Mouse (Mus musculus): Measurements from ENCODE around the gene Prodh2. TPM values are rescaled to one million over a fixed set of nuclear protein-coding genes. Genes with fewer than 3 reads are reported as not detected.

Gene Prodh2
- total RNA-seq, 1 experiment: 0.80 TPM

DNA sequence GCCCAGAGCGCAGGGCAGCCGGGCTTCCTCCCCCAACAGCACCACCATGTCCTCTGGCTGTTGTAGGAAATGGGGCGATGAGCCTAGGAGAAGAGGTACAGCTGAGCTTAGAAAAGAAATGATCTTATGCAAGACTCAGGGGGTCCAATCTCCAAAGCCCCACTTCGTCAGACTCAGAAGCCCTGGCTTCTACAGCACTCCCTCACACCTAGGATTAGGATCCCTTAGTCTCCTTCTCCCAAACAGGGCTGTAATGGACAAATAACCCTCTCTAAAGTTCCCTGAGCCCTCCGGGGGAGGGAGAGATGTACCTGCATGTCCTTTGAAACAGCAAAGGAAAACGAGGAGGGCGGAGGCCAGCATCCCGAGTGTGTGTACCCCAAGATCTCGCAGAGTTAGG is 36.9 kb upstream of the Prodh2 start:
- in situ Hi-C loops (cut with MboI; ENCODE audit: low sequenced_read_pairs in 2 of 2, unreplicated experiment in 2 of 2): no loop called here
- H3K27ac ChIP-seq (ENCODE audit: insufficient read depth, low read depth, low read length, poor library complexity, severe bottlenecking): no peak overlapping the region
- peak overlapping the region; percentile 68 to 78 for H3K4me3 ChIP-seq (ENCODE audit: insufficient read depth in 1 of 2, low read depth in 1 of 2, low read length in 2 of 2, poor library complexity in 1 of 2, severe bottlenecking in 1 of 2)

DNA sequence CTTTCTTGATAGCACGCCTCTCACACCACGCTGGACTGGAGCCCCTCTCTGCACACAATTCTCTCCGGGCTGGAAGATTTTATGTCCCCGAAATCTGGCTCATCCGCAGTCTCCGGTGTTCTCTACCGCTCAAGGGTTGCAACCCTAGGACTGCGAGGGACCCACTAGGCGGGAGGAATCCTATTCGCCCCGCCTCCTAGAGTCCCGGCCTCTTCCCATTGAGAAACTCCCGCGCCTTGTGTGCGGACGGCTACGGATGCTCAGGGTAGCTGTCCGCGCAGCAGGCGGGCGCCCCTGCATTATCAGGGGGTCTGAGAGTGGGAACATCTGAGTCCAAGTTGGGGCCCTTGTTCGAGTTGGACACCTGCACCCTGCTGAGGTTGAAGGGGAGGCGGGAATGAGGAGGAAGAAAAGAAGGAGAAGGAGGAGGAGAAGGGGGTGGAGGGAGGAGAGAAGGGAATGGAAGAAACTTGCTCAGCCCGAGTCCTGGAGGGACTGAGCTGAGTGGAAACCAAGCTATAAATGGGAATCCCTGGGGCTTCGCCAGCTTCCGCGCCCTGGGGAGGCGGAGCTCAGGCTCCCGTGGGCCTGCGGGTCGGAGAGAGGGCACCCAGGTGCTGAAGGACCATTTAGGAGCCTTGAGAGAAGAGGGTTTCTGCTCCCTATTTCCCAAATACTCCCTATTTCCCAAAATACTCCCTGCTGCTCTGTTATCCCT is 36.4 kb upstream of the Prodh2 start:
- peak overlapping the region; percentile 68 to 78 for H3K4me3 ChIP-seq (ENCODE audit: insufficient read depth in 1 of 2, low read depth in 1 of 2, low read length in 2 of 2, poor library complexity in 1 of 2, severe bottlenecking in 1 of 2)
- H3K4me1 ChIP-seq (ENCODE audit: control insufficient read depth in 2 of 2, insufficient read depth in 2 of 2, low read length in 2 of 2, poor library complexity in 1 of 2): peaks cover 9 to 43% of the 10 kb centered on the region in 2 experiments
- no peak for TF ChIP-seq HCFC1 (IDR thresholded peaks at IDR 0.05; ENCODE audit: borderline replicate concordance, insufficient read depth, low read length)
- no peak for TF ChIP-seq ZC3H11A (IDR thresholded peaks at IDR 0.05; ENCODE audit: borderline replicate concordance, low read depth, low read length)
- TF ChIP-seq MAFK (IDR thresholded peaks at IDR 0.05; ENCODE audit: insufficient read depth, low read depth, low read length): no peak
- TF ChIP-seq ZNF384 (IDR thresholded peaks at IDR 0.05; ENCODE audit: low read depth, low read length): no peak
- no peak for TF ChIP-seq CHD2 (IDR thresholded peaks at IDR 0.05; ENCODE audit: low read depth, low read length)
- H3K36me3 ChIP-seq (ENCODE audit: control insufficient read depth, insufficient read depth, low read length, poor library complexity, severe bottlenecking): peaks cover 19% of the 10 kb centered on the region
- H3K9ac ChIP-seq (ENCODE audit: insufficient read depth, low read depth, low read length, poor library complexity, severe bottlenecking): peak overlapping the region; percentile 59
- H3K9me3 ChIP-seq (ENCODE audit: control insufficient read depth, insufficient read depth, low read depth, low read length): no peaks in the 10 kb centered on the region
- peak overlapping the region; percentile 20; the same call in 1 of the 2 replicates for H3K27ac ChIP-seq (ENCODE audit: insufficient read depth, low read depth, low read length, poor library complexity, severe bottlenecking)
- in situ Hi-C loops (cut with MboI; ENCODE audit: low sequenced_read_pairs in 2 of 2, unreplicated experiment in 2 of 2): no loop called here
- DNase-seq (ENCODE audit: low read depth, low spot score): no peak

More for the DNA sequence above, 36.9 kb upstream of the Prodh2 start:
- TF ChIP-seq ZNF384 (IDR thresholded peaks at IDR 0.05; ENCODE audit: low read depth, low read length) (no peak), MAFK (IDR thresholded peaks at IDR 0.05; ENCODE audit: insufficient read depth, low read depth, low read length) (no peak), HCFC1 (IDR thresholded peaks at IDR 0.05; ENCODE audit: borderline replicate concordance, insufficient read depth, low read length) (no peak), ZC3H11A (IDR thresholded peaks at IDR 0.05; ENCODE audit: borderline replicate concordance, low read depth, low read length) (no peak), CHD2 (IDR thresholded peaks at IDR 0.05; ENCODE audit: low read depth, low read length) (no peak)
- no peak for DNase-seq (ENCODE audit: low read depth, low spot score)
- Histone ChIP-seq H3K4me1 (ENCODE audit: control insufficient read depth in 2 of 2, insufficient read depth in 2 of 2, low read length in 2 of 2, poor library complexity in 1 of 2) (peaks cover 9 to 40% of the 10 kb centered on the region in 2 experiments), H3K9me3 (ENCODE audit: control insufficient read depth, insufficient read depth, low read depth, low read length) (no peaks in the 10 kb centered on the region), H3K9ac (ENCODE audit: insufficient read depth, low read depth, low read length, poor library complexity, severe bottlenecking) (peak overlapping the region; percentile 21), H3K36me3 (ENCODE audit: control insufficient read depth, insufficient read depth, low read length, poor library complexity, severe bottlenecking) (peaks cover 20% of the 10 kb centered on the region)

DNA sequence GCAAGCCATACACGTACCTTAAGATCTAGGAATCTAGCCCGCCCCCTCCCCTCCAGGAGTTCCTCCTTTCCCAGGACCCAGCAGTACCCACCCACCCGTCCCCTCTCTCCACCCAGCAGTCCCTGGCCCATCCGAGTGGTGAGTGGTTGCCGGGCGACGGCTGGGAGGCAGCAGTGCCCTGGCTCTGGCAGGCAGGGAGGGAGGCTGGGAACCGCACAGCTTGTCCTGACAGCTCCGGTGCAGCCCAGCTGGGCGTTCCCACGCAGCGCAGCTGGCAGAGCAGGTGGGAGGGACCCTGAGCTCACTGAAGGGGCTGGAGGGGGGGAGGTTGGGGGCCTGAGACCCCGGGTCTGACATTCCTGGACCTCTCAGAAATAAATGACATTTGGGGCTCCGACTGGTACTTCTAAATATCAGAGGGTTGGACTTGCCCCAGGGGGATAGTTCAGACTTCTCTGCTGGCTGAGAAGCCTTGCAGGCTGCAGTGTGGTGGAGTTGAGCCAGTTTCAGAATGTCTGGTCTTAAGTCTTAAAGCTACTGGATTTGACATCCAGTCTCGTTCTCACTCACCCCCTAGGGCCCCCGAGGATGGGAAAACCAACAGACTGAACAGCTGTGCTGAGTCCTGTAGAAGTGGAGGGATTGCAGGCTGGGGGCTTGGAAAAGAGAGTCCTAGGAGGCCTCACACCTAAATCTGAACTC is 35.6 kb upstream of the Prodh2 start, which contains the start of the genes Kirrel2 and Nphs1:
Gene Kirrel2 (minus strand): TSS at position 62 of the 702 bp plus-strand sequence.
Gene Nphs1 (plus strand): TSS at position 687 of the 702 bp plus-strand sequence.
- TF ChIP-seq HCFC1 (IDR thresholded peaks at IDR 0.05; ENCODE audit: borderline replicate concordance, insufficient read depth, low read length): no peak
- TF ChIP-seq ZC3H11A (IDR thresholded peaks at IDR 0.05; ENCODE audit: borderline replicate concordance, low read depth, low read length): no peak
- TF ChIP-seq MAFK (IDR thresholded peaks at IDR 0.05; ENCODE audit: insufficient read depth, low read depth, low read length): no peak
- no peak for TF ChIP-seq CHD2 (IDR thresholded peaks at IDR 0.05; ENCODE audit: low read depth, low read length)
- no peak for TF ChIP-seq ZNF384 (IDR thresholded peaks at IDR 0.05; ENCODE audit: low read depth, low read length)
- peak within 1 kb of the TSS; percentile 20; the same call in 1 of the 2 replicates for H3K27ac ChIP-seq (ENCODE audit: insufficient read depth, low read depth, low read length, poor library complexity, severe bottlenecking)
- peak within 1 kb of the TSS; percentile 68 to 78 for H3K4me3 ChIP-seq (ENCODE audit: insufficient read depth in 1 of 2, low read depth in 1 of 2, low read length in 2 of 2, poor library complexity in 1 of 2, severe bottlenecking in 1 of 2)
- H3K36me3 ChIP-seq (ENCODE audit: control insufficient read depth, insufficient read depth, low read length, poor library complexity, severe bottlenecking): peaks cover 16% of the 10 kb centered on the region
- in situ Hi-C loops (cut with MboI; ENCODE audit: low sequenced_read_pairs in 2 of 2, unreplicated experiment in 2 of 2): no loop called here
- H3K9me3 ChIP-seq (ENCODE audit: control insufficient read depth, insufficient read depth, low read depth, low read length): no peaks in the 10 kb centered on the region
- H3K4me1 ChIP-seq (ENCODE audit: control insufficient read depth in 2 of 2, insufficient read depth in 2 of 2, low read length in 2 of 2, poor library complexity in 1 of 2): peaks cover 9 to 47% of the 10 kb centered on the region in 2 experiments
- DNase-seq (ENCODE audit: low read depth, low spot score): no peak
- peak within 1 kb of the TSS; percentile 59 for H3K9ac ChIP-seq (ENCODE audit: insufficient read depth, low read depth, low read length, poor library complexity, severe bottlenecking)

DNA sequence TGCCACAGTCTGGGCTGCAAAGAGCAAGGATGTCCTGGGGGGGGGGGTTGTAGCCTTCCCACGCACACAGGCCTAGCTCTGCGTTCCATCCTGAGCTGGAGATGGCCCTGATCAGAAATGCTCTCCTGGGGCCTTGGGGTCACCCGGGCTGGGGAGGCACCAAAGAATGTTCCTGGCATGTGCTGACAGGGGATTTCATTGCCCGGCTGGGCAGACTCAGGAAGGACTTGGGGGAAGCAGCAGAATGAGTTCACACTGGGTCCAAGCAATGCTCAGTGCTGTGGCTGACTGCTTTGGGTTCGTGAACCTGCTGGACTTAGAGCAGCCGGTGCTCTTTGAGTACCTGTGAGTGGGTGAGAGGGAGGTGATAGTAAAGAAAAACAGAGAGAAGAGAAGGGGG is 33.9 kb upstream of the Prodh2 start:
- no peak overlapping the region; the same call in 1 of the 2 replicates for H3K27ac ChIP-seq (ENCODE audit: insufficient read depth, low read depth, low read length, poor library complexity, severe bottlenecking)
- no peak for DNase-seq (ENCODE audit: low read depth, low spot score)
- no peak for TF ChIP-seq ZNF384 (IDR thresholded peaks at IDR 0.05; ENCODE audit: low read depth, low read length)
- TF ChIP-seq ZC3H11A (IDR thresholded peaks at IDR 0.05; ENCODE audit: borderline replicate concordance, low read depth, low read length): no peak
- TF ChIP-seq CHD2 (IDR thresholded peaks at IDR 0.05; ENCODE audit: low read depth, low read length): no peak
- TF ChIP-seq MAFK (IDR thresholded peaks at IDR 0.05; ENCODE audit: insufficient read depth, low read depth, low read length): no peak
- TF ChIP-seq HCFC1 (IDR thresholded peaks at IDR 0.05; ENCODE audit: borderline replicate concordance, insufficient read depth, low read length): no peak
- in situ Hi-C loops (cut with MboI; ENCODE audit: low sequenced_read_pairs in 2 of 2, unreplicated experiment in 2 of 2): no loop called here
- no peaks in the 10 kb centered on the region for H3K9me3 ChIP-seq (ENCODE audit: control insufficient read depth, insufficient read depth, low read depth, low read length)
- H3K9ac ChIP-seq (ENCODE audit: insufficient read depth, low read depth, low read length, poor library complexity, severe bottlenecking): peak overlapping the region; percentile 18; the same call in 1 of the 2 replicates
- peaks cover 9% of the 10 kb centered on the region; the same call in 1 of the 2 replicates for H3K36me3 ChIP-seq (ENCODE audit: control insufficient read depth, insufficient read depth, low read length, poor library complexity, severe bottlenecking)
- H3K4me1 ChIP-seq (ENCODE audit: control insufficient read depth in 2 of 2, insufficient read depth in 2 of 2, low read length in 2 of 2, poor library complexity in 1 of 2): peaks cover 10 to 42% of the 10 kb centered on the region in 2 experiments
- H3K4me3 ChIP-seq (ENCODE audit: insufficient read depth in 1 of 2, low read depth in 1 of 2, low read length in 2 of 2, poor library complexity in 1 of 2, severe bottlenecking in 1 of 2): no peak overlapping the region
